In the genomic region with DNA sequence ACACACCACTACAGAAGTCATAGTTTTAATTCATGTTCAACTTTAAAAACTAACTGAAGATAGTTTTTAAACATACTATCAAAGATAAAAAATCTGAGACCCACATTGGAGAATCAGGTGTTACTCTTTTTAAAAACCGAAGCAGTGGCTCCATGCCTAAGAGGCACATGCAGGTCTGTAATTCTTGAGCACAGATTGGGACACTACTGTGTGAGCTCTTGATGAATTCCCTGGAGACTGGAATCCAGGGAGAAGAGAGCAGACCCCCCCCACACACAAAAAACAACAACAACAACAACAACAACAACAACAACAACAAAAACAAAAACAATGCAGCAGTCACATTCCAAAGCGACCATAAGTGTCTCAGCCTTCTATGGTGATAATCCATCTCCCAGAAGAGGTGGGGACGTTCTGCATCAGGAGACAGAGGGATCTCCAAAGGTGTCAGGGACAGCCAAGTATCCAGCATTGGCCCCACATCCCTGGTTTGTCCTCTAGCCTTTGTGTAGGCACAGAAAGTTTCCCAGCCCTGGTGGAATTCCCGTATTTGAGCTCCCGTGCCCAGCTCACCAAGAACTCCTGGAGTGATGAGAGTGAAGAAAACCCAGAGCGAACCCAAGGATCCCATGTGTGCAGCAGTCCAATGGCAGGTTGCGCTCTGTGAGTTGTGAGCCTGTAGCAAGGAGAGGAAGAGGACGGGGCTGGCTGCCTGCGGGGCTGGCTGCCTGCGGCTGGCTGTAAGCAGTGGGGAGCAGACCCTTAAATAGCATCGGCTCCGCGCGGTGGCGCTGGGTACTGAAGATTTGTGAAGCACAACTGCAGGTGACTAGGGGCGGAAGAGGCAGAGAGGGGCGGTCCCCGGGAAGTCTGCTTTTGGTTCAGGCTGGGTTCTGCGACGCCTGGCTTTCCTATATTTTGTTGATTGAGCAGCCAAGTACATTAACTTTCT, we compare ENCODE assay signal across 8 mouse cellular contexts. TPM values are rescaled to one million over a fixed set of nuclear protein-coding genes. Genes with fewer than 3 reads are reported as not detected.
DNase-seq lines count a peak whose midpoint lies in the region; ATAC-seq lines count a peak whose summit lies in the region.

TSS of gene Cr2 (minus strand) at position 737 of the 952 bp plus-strand sequence.

- no peaks in the 10 kb centered on the region for H3K27me3 ChIP-seq in heart, embryonic 16.5 days (ENCODE audit: control insufficient read depth, insufficient read depth, low read length)
- H3K27me3 ChIP-seq in liver, embryonic 11.5 days (replicated peaks; ENCODE audit: control insufficient read depth, insufficient read depth, low read length) = no peaks in the 10 kb centered on the region; the same call in 1 of the 2 replicates
- no peaks in the 10 kb centered on the region for H3K27me3 ChIP-seq in splenic B cell, adult 2 months (ENCODE audit: control insufficient read depth, insufficient read depth, low read length, poor library complexity, severe bottlenecking)

- no peaks in the 10 kb centered on the region for H3K36me3 ChIP-seq in heart, embryonic 16.5 days (ENCODE audit: control insufficient read depth, insufficient read depth)
- no peaks in the 10 kb centered on the region for H3K36me3 ChIP-seq in liver, embryonic 11.5 days (ENCODE audit: control insufficient read depth, insufficient read depth, low read length)
- H3K36me3 ChIP-seq in splenic B cell, adult 2 months (ENCODE audit: control insufficient read depth, insufficient read depth, low read length, poor library complexity, severe bottlenecking) = 0 out of 2 replicates have a peak, but pooled peaks cover 1% of the 10 kb centered on the region

- ATAC-seq in erythroid progenitor cell, adult 5-6 weeks (replicated peaks; ENCODE audit: low FRiP score, poor library complexity, severe bottlenecking) = peak; percentile 48; the same call in 1 of the 2 replicates
- ATAC-seq in heart, embryonic 16.5 days (replicated peaks; ENCODE audit: extremely low read depth, insufficient read depth, low FRiP score) = peak; percentile 93
- ATAC-seq in liver, embryonic 11.5 days (replicated peaks; ENCODE audit: low FRiP score) = peak; percentile 90

- no peaks in the 10 kb centered on the region for H3K9me3 ChIP-seq in heart, embryonic 16.5 days (replicated peaks; ENCODE audit: control insufficient read depth, low read length)
- H3K9me3 ChIP-seq in liver, embryonic 11.5 days (ENCODE audit: control insufficient read depth, low read length) = no peaks in the 10 kb centered on the region

- WGBS in heart, embryonic 16.5 days = 8% methylated on average over 20 of the region's 20 CpGs
- 9% methylated on average over 20 of the region's 20 CpGs for WGBS in liver, embryonic 11.5 days

- H3K9ac ChIP-seq in heart, embryonic 16.5 days (ENCODE audit: low read length) = peak within 1 kb of the TSS; percentile 44
- no peak within 1 kb of the TSS for H3K9ac ChIP-seq in liver, embryonic 11.5 days (ENCODE audit: low read depth, low read length)

- H3K4me2 ChIP-seq in heart, embryonic 16.5 days (ENCODE audit: low read depth, low read length) = peak within 1 kb of the TSS; percentile 59
- peak within 1 kb of the TSS; percentile 60 for H3K4me2 ChIP-seq in liver, embryonic 11.5 days

- peak; percentile 7 for DNase-seq in 3134 (ENCODE audit: extremely low read depth, insufficient read length, low spot score)
- peak; percentile 21 for DNase-seq in adrenal gland, postnatal 25 days
- peak; percentile 68 for DNase-seq in kidney, postnatal 10 days
- DNase-seq in liver, embryonic 11.5 days (ENCODE audit: low spot score) = peak; percentile 70
- peak; percentile 6 to 88 for DNase-seq in natural killer cell, adult 2 months (ENCODE audit: low spot score in 2 of 2)
- DNase-seq in splenic B cell, adult 2 months (ENCODE audit: low read depth, low spot score) = peak; percentile 96

- H3K4me3 ChIP-seq in heart, embryonic 16.5 days (ENCODE audit: low read length) = peak within 1 kb of the TSS; percentile 38
- H3K4me3 ChIP-seq in liver, embryonic 11.5 days (ENCODE audit: low read depth, low read length) = no peak within 1 kb of the TSS

- no peak within 1 kb of the TSS for H3K27ac ChIP-seq in heart, embryonic 16.5 days (ENCODE audit: low read length)
- H3K27ac ChIP-seq in liver, embryonic 11.5 days (ENCODE audit: low read depth, low read length) = no peak within 1 kb of the TSS

- H3K4me1 ChIP-seq in heart, embryonic 16.5 days (ENCODE audit: control insufficient read depth, insufficient read depth, low read length) = no peaks in the 10 kb centered on the region
- no peaks in the 10 kb centered on the region for H3K4me1 ChIP-seq in liver, embryonic 11.5 days (replicated peaks; ENCODE audit: control insufficient read depth, insufficient read depth, low read length)

RNA-seq across cellular contexts. Expression of gene Cr2, which starts in this region (rescaled TPM):
- total RNA-seq in adrenal gland, postnatal 25 days (2021) = not detected in 2 replicates
- total RNA-seq in erythroid progenitor cell, adult 5-6 weeks (2015; ENCODE audit: low replicate concordance) = 13.0 TPM in 1 of 2 replicates, not detected in the other
- total RNA-seq in erythroid progenitor cell, adult 5-6 weeks (2017; ENCODE audit: low replicate concordance) = 1.2 TPM in 1 of 2 replicates, not detected in the other
- 0.17 and 0.30 TPM in 2 replicates for polyA plus RNA-seq in heart, embryonic 16.5 days (2015; fragmentation: Nextera tagmentation; extraction: Ambion mirVana)
- polyA plus RNA-seq in liver, embryonic 11.5 days (2014; fragmentation: Nextera tagmentation; extraction: Ambion mirVana) = 0.18 and 0.27 TPM in 2 replicates

Comparison
In these comparisons a context has a peak if more than half of its experiments do, and no peak if none do; other contexts are left out.
1. Peak in DNase-seq in adrenal gland, postnatal 25 days; RNA of the gene not detected or under 1 TPM.
2. Peak in ATAC-seq, H3K4me3 ChIP-seq, H3K9ac ChIP-seq and H3K4me2 ChIP-seq in heart, embryonic 16.5 days; RNA of the gene not detected or under 1 TPM.
3. Peak in DNase-seq, ATAC-seq and H3K4me2 ChIP-seq in liver, embryonic 11.5 days; RNA of the gene not detected or under 1 TPM.
4. DNase-seq: peak in every context shown above with its lines; median percentile 96 in splenic B cell, adult 2 months; 70 in liver, embryonic 11.5 days; 68 in kidney, postnatal 10 days; 47 in natural killer cell, adult 2 months; 21 in adrenal gland, postnatal 25 days; 7 in 3134.